21 mouse cellular contexts compared by ENCODE assay signal in genomic region chr4:48638132-48638531, GRCm38 (mm10). TPM values are rescaled to one million over a fixed set of nuclear protein-coding genes. Genes with fewer than 3 reads are reported as not detected.
"Had no signal": no experiment of that assay in that cellular context is flagged by ENCODE, and none has a peak within 500 bp of the region (broad histone marks: within the 10 kb centered on the region; RNA-seq: fewer than 3 reads in every experiment).

No protein-coding gene starts in this region.

- H3K4me3 ChIP-seq: layer of hippocampus, adult 2 months; left cerebral cortex, adult 2 months; liver, embryonic 13.5 days; neural tube, embryonic 12.5 days; neural tube, embryonic 15.5 days had no signal

- H3K4me1 ChIP-seq: liver, embryonic 13.5 days; neural tube, embryonic 12.5 days; neural tube, embryonic 15.5 days had no signal

- H3K4me2 ChIP-seq: liver, embryonic 13.5 days; neural tube, embryonic 12.5 days; neural tube, embryonic 15.5 days had no signal

- H3K36me3 ChIP-seq: liver, embryonic 13.5 days had no signal

- H3K27ac ChIP-seq: kidney, postnatal 0 days; layer of hippocampus, adult 2 months; left cerebral cortex, adult 2 months; liver, embryonic 13.5 days; neural tube, embryonic 12.5 days; neural tube, embryonic 15.5 days had no signal

- H3K9ac ChIP-seq: liver, embryonic 13.5 days; neural tube, embryonic 12.5 days; neural tube, embryonic 15.5 days had no signal

- H3K9me3 ChIP-seq: liver, embryonic 13.5 days; neural tube, embryonic 12.5 days; neural tube, embryonic 15.5 days had no signal

- DNase-seq: kidney, adult 2 months; kidney, postnatal 25 days; layer of hippocampus, adult 9-11 months; layer of hippocampus, postnatal 36 days; liver, embryonic 13.5 days; lung, adult 2 months; lung, postnatal 14 days; lung, postnatal 4 days; thymus, adult 18-20 months; thymus, postnatal 36 days had no signal

- H3K27me3 ChIP-seq: liver, embryonic 13.5 days; neural tube, embryonic 12.5 days; neural tube, embryonic 15.5 days had no signal

RNA-seq across cellular contexts. Expression of gene Cavin4, which starts 25.2 kb away (rescaled TPM):
- total RNA-seq: liver, adult 2 months; megakaryocyte progenitor cell, adult 5-6 weeks; megakaryocyte-erythroid progenitor cell, adult 5-6 weeks had no signal
- polyA plus RNA-seq: large intestine, adult 2 months; liver, adult 2 months; small intestine, adult 2 months; spleen, adult 2 months had no signal

RNA-seq across cellular contexts. Expression of gene Tmeff1, which starts 53.2 kb away (rescaled TPM):
- total RNA-seq: megakaryocyte-erythroid progenitor cell, adult 5-6 weeks had no signal
- polyA plus RNA-seq: liver, adult 2 months had no signal
